Mouse (Mus musculus): ENCODE results near the gene Acsbg1.

DNA sequence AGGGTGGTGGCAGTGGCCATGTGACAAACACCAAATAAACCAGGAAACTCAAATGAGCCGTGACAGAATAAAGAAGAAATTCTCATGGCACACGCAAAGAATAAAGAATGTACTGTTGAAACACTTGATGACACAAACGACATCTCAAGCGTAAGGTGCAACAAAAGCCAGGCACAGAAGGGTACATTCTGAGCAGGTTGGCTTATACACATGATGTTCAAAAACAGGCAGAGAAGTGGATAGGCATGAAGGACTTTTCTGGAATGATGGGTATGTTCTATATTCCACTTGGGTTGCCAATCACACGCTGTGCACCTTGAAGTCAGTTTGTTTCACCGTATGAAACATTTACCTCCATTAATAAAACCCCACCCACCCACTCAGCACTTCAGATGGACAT is 5.3 kb downstream of the Acsbg1 start:
- TF ChIP-seq POLR2A (IDR thresholded peaks at IDR 0.05; ENCODE audit: borderline replicate concordance, control insufficient read depth, low read depth, low read length) (no peak), CTCF (IDR thresholded peaks at IDR 0.05; ENCODE audit: control insufficient read depth, insufficient read depth, low read length) (no peak)
